Mouse (Mus musculus) liver, postnatal 0 days (tissue): ENCODE data around the gene Nes. TPM values are rescaled to one million over a fixed set of nuclear protein-coding genes. Genes with fewer than 3 reads are reported as not detected.

Source experiments
- ATAC-seq: fragments of 200-750 bp; cut with Nextera tagmentation; 2 replicates; pipeline ENCODE4 v1.8.0; 2017; ENCODE audit warnings: mild to moderate bottlenecking, moderate library complexity
- DNase-seq: peaks from one replicate; pipeline ENCODE4 v3.0.0-alpha.2; 2016
- H3K27ac ChIP-seq: fragments of 300-500 bp; sonication (generic); 2 replicates; pipeline ENCODE4 v1.5.1; 2014; ENCODE audit warnings: antibody characterized with exemption, moderate library complexity, mild to moderate bottlenecking, low read depth
- H3K27me3 ChIP-seq: fragments of 300-500 bp; sonication (generic); 2 replicates; pipeline ENCODE4 v1.6.1; 2014; ENCODE audit warnings: low read length, control low read depth, mixed read lengths; ENCODE audit not compliant: insufficient read depth
- H3K36me3 ChIP-seq: fragments of 300-500 bp; sonication (generic); replicated peaks from 2 replicates; pipeline ENCODE4 v1.6.1; 2014; ENCODE audit warnings: mild to moderate bottlenecking, control low read depth, low read length, moderate library complexity, mixed read lengths; ENCODE audit not compliant: insufficient read depth
- H3K4me1 ChIP-seq: fragments of 300-500 bp; sonication (generic); 2 replicates; pipeline ENCODE4 v1.6.1; 2014; ENCODE audit warnings: antibody characterized with exemption, mild to moderate bottlenecking, control low read depth; ENCODE audit not compliant: insufficient read depth
- H3K4me2 ChIP-seq: fragments of 300-500 bp; sonication (generic); 2 replicates; pipeline ENCODE4 v1.6.1; 2014; ENCODE audit warnings: low read depth, mild to moderate bottlenecking, low read length, moderate library complexity, mixed read lengths
- H3K4me3 ChIP-seq: fragments of 300-500 bp; sonication (generic); 2 replicates; pipeline ENCODE4 v1.5.1; 2014; ENCODE audit warnings: low read depth, low read length
- H3K9ac ChIP-seq: fragments of 300-500 bp; sonication (generic); replicated peaks from 2 replicates; pipeline ENCODE4 v1.6.1; 2014; ENCODE audit warnings: mild to moderate bottlenecking, moderate library complexity
- H3K9me3 ChIP-seq: fragments of 300-500 bp; sonication (generic); 2 replicates; pipeline ENCODE4 v1.6.1; 2016; ENCODE audit warnings: mild to moderate bottlenecking, control low read depth, low read length, mixed read lengths
- CTCF ChIP-seq: sonication (generic); IDR thresholded peaks from 2 replicates; pipeline ENCODE4 v1.5.1; 2016; ENCODE audit warnings: antibody characterized with exemption, low read depth
- EP300 ChIP-seq: IDR thresholded peaks from 2 replicates; pipeline ENCODE4 v1.6.1; 2016; ENCODE audit warnings: antibody characterized with exemption, low read depth, mild to moderate bottlenecking
- WGBS: fragments of 180-500 bp; shearing (Covaris S2); extraction: QIAGEN DNeasy Blood & Tissue Kit; methylation state at CpG from one replicate; pipeline ENCODE4 v1.1.7; 2014; ENCODE audit not compliant: insufficient replicate concordance; 5-methylcytosine and 5-hydroxymethylcytosine counted together
- polyA plus RNA-seq: library from polyadenylated mRNA; unstranded; fragments of >200 nt; fragmentation: Nextera tagmentation; extraction: Ambion mirVana; gene quantifications from 2 replicates; pipeline ENCODE4 v1.2.1, GENCODE M21; 2015

Nes gene
- polyA plus RNA-seq, 1 experiment from 2014 or later: 0.83 TPM

DNA sequence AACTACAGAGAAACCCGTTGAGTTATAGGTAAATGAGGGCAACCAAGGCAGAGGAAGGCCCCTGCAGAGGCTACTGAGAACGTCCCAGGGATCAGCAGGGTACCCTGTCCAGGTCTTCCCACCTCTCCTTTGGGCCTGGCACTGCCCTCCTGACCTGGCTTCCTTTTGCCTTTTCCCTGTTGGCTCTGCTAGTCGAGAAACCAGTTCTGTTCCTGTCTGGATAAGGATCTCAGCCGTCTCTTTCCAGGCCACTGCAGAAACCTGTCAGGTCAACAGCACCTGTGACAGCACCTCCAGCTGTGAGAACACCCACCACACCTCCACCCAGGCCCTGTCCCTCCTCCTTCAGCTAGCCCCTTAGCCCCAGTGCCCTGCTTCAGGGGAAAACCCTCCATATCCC lies 12.4 kb upstream of the Nes start:
- no peak for ATAC-seq
- TF ChIP-seq EP300 (no peak), CTCF (no peak)
- no peak overlapping the region for H3K9ac ChIP-seq
- DNase-seq: no peak
- H3K4me2 ChIP-seq: no peak overlapping the region
- H3K9me3 ChIP-seq: no peaks in the 10 kb centered on the region
- peaks cover 21% of the 10 kb centered on the region for H3K27me3 ChIP-seq
- 40% methylated on average over 4 of the region's 4 CpGs for WGBS
- H3K4me3 ChIP-seq: no peak overlapping the region
- H3K27ac ChIP-seq: no peak overlapping the region
- H3K4me1 ChIP-seq: peaks cover 10% of the 10 kb centered on the region; the same call in 1 of the 2 replicates
- no peaks in the 10 kb centered on the region for H3K36me3 ChIP-seq

GRCm38 (mm10) chr3:87958967-87959366 lies 11.9 kb upstream of the Nes start:
- WGBS: 44% methylated on average over 1 of the region's 1 CpGs
- no peak overlapping the region for H3K9ac ChIP-seq
- no peaks in the 10 kb centered on the region for H3K36me3 ChIP-seq
- H3K4me2 ChIP-seq: no peak overlapping the region
- peaks cover 16% of the 10 kb centered on the region for H3K27me3 ChIP-seq
- H3K9me3 ChIP-seq: no peaks in the 10 kb centered on the region
- ATAC-seq (no peak), DNase-seq (no peak)
- TF ChIP-seq CTCF (no peak), EP300 (no peak)
- peaks cover 10% of the 10 kb centered on the region; the same call in 1 of the 2 replicates for H3K4me1 ChIP-seq
- H3K27ac ChIP-seq: no peak overlapping the region
- no peak overlapping the region for H3K4me3 ChIP-seq

DNA sequence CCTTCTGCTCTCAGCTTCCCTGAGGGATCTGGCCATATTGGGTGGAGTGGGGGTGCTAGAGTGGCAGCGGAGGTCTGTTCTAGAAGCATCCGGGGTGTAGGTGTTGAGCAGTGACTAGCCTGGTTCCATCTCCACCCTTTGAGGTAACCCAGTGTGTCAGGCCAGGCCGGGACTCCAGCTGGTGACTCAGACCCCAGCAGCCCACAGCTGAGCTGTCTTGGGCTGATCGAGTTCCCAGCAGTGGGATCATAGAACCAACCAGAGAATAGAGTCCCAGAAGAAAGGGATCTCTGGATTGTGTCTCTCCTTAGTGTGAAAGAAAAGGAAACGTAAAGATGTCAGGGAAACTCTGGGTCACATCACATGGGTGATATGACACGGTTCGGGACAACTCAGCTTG lies 11.5 kb upstream of the Nes start:
- WGBS: 66% methylated on average over 7 of the region's 7 CpGs
- Histone ChIP-seq H3K9me3 (no peaks in the 10 kb centered on the region), H3K27ac (no peak overlapping the region), H3K4me3 (no peak overlapping the region), H3K4me1 (peaks cover 10% of the 10 kb centered on the region; the same call in 1 of the 2 replicates), H3K4me2 (no peak overlapping the region), H3K27me3 (peaks cover 17% of the 10 kb centered on the region), H3K36me3 (no peaks in the 10 kb centered on the region), H3K9ac (no peak overlapping the region)
- no peak for TF ChIP-seq EP300
- TF ChIP-seq CTCF: no peak
- ATAC-seq (no peak), DNase-seq (no peak)

GRCm38 (mm10) chr3:87960191-87960585 lies 10.7 kb upstream of the Nes start:
- ATAC-seq (no peak), DNase-seq (no peak)
- H3K27ac ChIP-seq: no peak overlapping the region
- no peaks in the 10 kb centered on the region for H3K9me3 ChIP-seq
- 15% methylated on average over 10 of the region's 10 CpGs for WGBS
- peak overlapping the region; percentile 49 for H3K4me3 ChIP-seq
- peaks cover 17% of the 10 kb centered on the region for H3K27me3 ChIP-seq
- H3K4me2 ChIP-seq: peak overlapping the region; percentile 83
- H3K4me1 ChIP-seq: peaks cover 10% of the 10 kb centered on the region; the same call in 1 of the 2 replicates
- TF ChIP-seq EP300 (no peak), CTCF (no peak)
- H3K36me3 ChIP-seq: no peaks in the 10 kb centered on the region
- H3K9ac ChIP-seq: 0 out of 2 replicates have a peak overlapping the region, but pooled peaks have one; percentile 59

DNA sequence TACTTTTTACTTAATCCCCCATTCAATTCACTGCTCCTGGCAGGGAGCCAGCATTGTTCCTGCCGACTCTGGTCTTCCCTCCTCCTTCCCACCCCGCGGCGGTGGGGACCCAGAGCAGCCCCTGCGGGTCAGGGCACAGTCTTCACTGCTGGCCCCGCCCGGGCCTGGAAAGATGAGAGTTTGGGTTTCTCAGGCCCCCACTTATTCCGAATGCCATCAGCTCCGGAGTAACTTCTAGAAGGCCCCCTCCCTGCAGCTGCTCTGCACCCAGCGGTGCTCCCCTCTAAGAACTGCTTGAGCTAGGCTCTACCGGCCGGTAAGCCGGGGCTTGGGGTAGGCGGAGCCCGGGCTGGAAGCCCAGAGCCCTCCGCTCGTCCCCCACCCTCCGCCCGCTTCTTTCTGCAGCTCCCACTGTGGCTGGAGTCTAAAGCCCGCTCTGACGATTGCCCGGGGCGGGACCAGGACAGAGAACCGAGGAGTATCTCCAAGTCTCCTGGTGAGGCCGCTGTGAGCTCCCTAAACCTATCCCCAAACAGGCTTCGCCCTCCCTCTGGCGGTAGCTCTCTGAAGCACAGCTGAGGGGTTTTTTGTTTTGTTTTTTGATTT lies 10.2 kb upstream of the Nes start:
- no peak for TF ChIP-seq EP300
- peak; percentile 92 for TF ChIP-seq CTCF
- peak; percentile 93 for ATAC-seq
- Histone ChIP-seq H3K27me3 (peaks cover 17% of the 10 kb centered on the region), H3K4me3 (peak overlapping the region; percentile 49), H3K9me3 (no peaks in the 10 kb centered on the region), H3K4me2 (peak overlapping the region; percentile 83), H3K9ac (peak overlapping the region; percentile 59; the same call in 1 of the 2 replicates), H3K4me1 (peaks cover 10% of the 10 kb centered on the region; the same call in 1 of the 2 replicates), H3K27ac (no peak overlapping the region), H3K36me3 (no peaks in the 10 kb centered on the region)
- 1% methylated on average over 27 of the region's 27 CpGs for WGBS
- peak; percentile 84 for DNase-seq

- H3K4me2 ChIP-seq: peak overlapping the region; percentile 66
- TF ChIP-seq CTCF (peak; percentile 78), EP300 (no peak)
- H3K4me3 ChIP-seq: peak overlapping the region; percentile 42; the same call in 1 of the 2 replicates
- no peaks in the 10 kb centered on the region for H3K36me3 ChIP-seq
- peaks cover 13% of the 10 kb centered on the region for H3K4me1 ChIP-seq
- DNase-seq (peak; percentile 60), ATAC-seq (no peak)
- H3K9ac ChIP-seq: 0 out of 2 replicates have a peak overlapping the region, but pooled peaks have one; percentile 26
- WGBS: 1% methylated on average over 21 of the region's 21 CpGs
- no peaks in the 10 kb centered on the region for H3K9me3 ChIP-seq
- peaks cover 53% of the 10 kb centered on the region for H3K27me3 ChIP-seq
- H3K27ac ChIP-seq: no peak overlapping the region
These were observed 517 bp upstream of the Nes start for GRCm38 (mm10) chr3:87970184-87970938.
